Mouse (Mus musculus): ENCODE results near the gene Ambra1. TPM values are rescaled to one million over a fixed set of nuclear protein-coding genes. Genes with fewer than 3 reads are reported as not detected.

The Ambra1 gene
- polyA plus RNA-seq, 1 experiment from 2014 or later, result 12.3 TPM

GRCm38 (mm10) chr2:91948151-91948509, 218.2 kb downstream of the Ambra1 start:
- Histone ChIP-seq H3K27ac (peak overlapping the region; percentile 51), H3K4me1 (peaks cover 51% of the 10 kb centered on the region)
- 67% methylated on average over 6 of the region's 6 CpGs for WGBS

GRCm38 (mm10) chr2:91948792-91949241, 218.9 kb downstream of the Ambra1 start:
- no peak overlapping the region for H3K4me2 ChIP-seq
- peaks cover 56% of the 10 kb centered on the region for H3K4me1 ChIP-seq
- no peaks in the 10 kb centered on the region for H3K27me3 ChIP-seq (replicated peaks)
- H3K9me3 ChIP-seq, result no peaks in the 10 kb centered on the region
- H3K27ac ChIP-seq, result 0 out of 2 replicates have a peak overlapping the region, but pooled peaks have one; percentile 4
- no peak for ATAC-seq (ENCODE audit: insufficient read depth, low FRiP score, low read depth)
- no peak overlapping the region for H3K4me3 ChIP-seq (replicated peaks)
- no peak overlapping the region for H3K9ac ChIP-seq
- WGBS, result 64% methylated on average over 3 of the region's 3 CpGs
- no peaks in the 10 kb centered on the region for H3K36me3 ChIP-seq

More at GRCm38 (mm10) chr2:91948151-91948509, 218.2 kb downstream of the Ambra1 start:
- H3K9me3 ChIP-seq, result no peaks in the 10 kb centered on the region
- ATAC-seq (ENCODE audit: insufficient read depth, low FRiP score, low read depth), result no peak
- peak overlapping the region; percentile 10; the same call in 1 of the 2 replicates for H3K4me2 ChIP-seq
- H3K27me3 ChIP-seq (replicated peaks), result no peaks in the 10 kb centered on the region
- H3K36me3 ChIP-seq, result no peaks in the 10 kb centered on the region
- H3K9ac ChIP-seq, result no peak overlapping the region
- H3K4me3 ChIP-seq (replicated peaks), result no peak overlapping the region

- Histone ChIP-seq H3K4me1 (peaks cover 60% of the 10 kb centered on the region), H3K4me3 (replicated peaks) (peak overlapping the region; percentile 17; the same call in 1 of the 2 replicates), H3K4me2 (peak overlapping the region; percentile 44), H3K9me3 (no peaks in the 10 kb centered on the region), H3K9ac (0 out of 2 replicates have a peak overlapping the region, but pooled peaks have one; percentile 3), H3K36me3 (no peaks in the 10 kb centered on the region), H3K27me3 (replicated peaks) (no peaks in the 10 kb centered on the region), H3K27ac (peak overlapping the region; percentile 77)
- ATAC-seq (ENCODE audit: insufficient read depth, low FRiP score, low read depth), result peak; percentile 50
- 57% methylated on average over 16 of the region's 17 CpGs for WGBS
These were observed 219.7 kb downstream of the Ambra1 start for GRCm38 (mm10) chr2:91949411-91950274.

GRCm38 (mm10) chr2:91950275-91951085, 220.5 kb downstream of the Ambra1 start:
- Histone ChIP-seq H3K36me3 (no peaks in the 10 kb centered on the region), H3K4me1 (peaks cover 65% of the 10 kb centered on the region), H3K9ac (no peak overlapping the region), H3K4me3 (replicated peaks) (peak overlapping the region; percentile 17; the same call in 1 of the 2 replicates), H3K27me3 (replicated peaks) (no peaks in the 10 kb centered on the region), H3K4me2 (peak overlapping the region; percentile 44), H3K9me3 (no peaks in the 10 kb centered on the region), H3K27ac (peak overlapping the region; percentile 77)
- peak; percentile 33 for ATAC-seq (ENCODE audit: insufficient read depth, low FRiP score, low read depth)
- 16% methylated on average over 15 of the region's 15 CpGs for WGBS

GRCm38 (mm10) chr2:91953825-91954224, 223.9 kb downstream of the Ambra1 start:
- Histone ChIP-seq H3K4me1 (peaks cover 73% of the 10 kb centered on the region), H3K4me2 (no peak overlapping the region), H3K9me3 (no peaks in the 10 kb centered on the region), H3K36me3 (no peaks in the 10 kb centered on the region), H3K27ac (peak overlapping the region; percentile 57), H3K27me3 (replicated peaks) (no peaks in the 10 kb centered on the region), H3K9ac (no peak overlapping the region), H3K4me3 (replicated peaks) (no peak overlapping the region)
- peak; percentile 29; the same call in 1 of the 2 replicates for ATAC-seq (ENCODE audit: insufficient read depth, low FRiP score, low read depth)
- 8% methylated on average over 5 of the region's 5 CpGs for WGBS

- Histone ChIP-seq H3K4me2 (no peak overlapping the region), H3K4me1 (peaks cover 72% of the 10 kb centered on the region), H3K36me3 (no peaks in the 10 kb centered on the region), H3K9me3 (no peaks in the 10 kb centered on the region), H3K4me3 (replicated peaks) (no peak overlapping the region), H3K9ac (no peak overlapping the region), H3K27ac (peak overlapping the region; percentile 77), H3K27me3 (replicated peaks) (no peaks in the 10 kb centered on the region)
- 57% methylated on average over 4 of the region's 4 CpGs for WGBS
- no peak for ATAC-seq (ENCODE audit: insufficient read depth, low FRiP score, low read depth)
These were observed 225.2 kb downstream of the Ambra1 start for GRCm38 (mm10) chr2:91955121-91955591.

- no peak for ATAC-seq (ENCODE audit: insufficient read depth, low FRiP score, low read depth)
- Histone ChIP-seq H3K4me2 (no peak overlapping the region), H3K36me3 (no peaks in the 10 kb centered on the region), H3K27ac (peak overlapping the region; percentile 77; the same call in 1 of the 2 replicates), H3K9me3 (no peaks in the 10 kb centered on the region), H3K4me1 (peaks cover 65% of the 10 kb centered on the region), H3K4me3 (replicated peaks) (no peak overlapping the region), H3K9ac (no peak overlapping the region), H3K27me3 (replicated peaks) (no peaks in the 10 kb centered on the region)
- 81% methylated on average over 6 of the region's 6 CpGs for WGBS
These were observed 225.9 kb downstream of the Ambra1 start for GRCm38 (mm10) chr2:91955875-91956274.

GRCm38 (mm10) chr2:91957096-91957495, 227.2 kb downstream of the Ambra1 start:
- Histone ChIP-seq H3K27ac (peak overlapping the region; percentile 59; the same call in 1 of the 2 replicates), H3K4me1 (peaks cover 72% of the 10 kb centered on the region), H3K27me3 (replicated peaks) (no peaks in the 10 kb centered on the region), H3K9me3 (no peaks in the 10 kb centered on the region), H3K4me3 (replicated peaks) (no peak overlapping the region), H3K36me3 (no peaks in the 10 kb centered on the region), H3K4me2 (peak overlapping the region; percentile 25; the same call in 1 of the 2 replicates), H3K9ac (no peak overlapping the region)
- WGBS, result 11% methylated on average over 4 of the region's 4 CpGs
- ATAC-seq (ENCODE audit: insufficient read depth, low FRiP score, low read depth), result peak; percentile 54

- Histone ChIP-seq H3K27ac (no peak overlapping the region), H3K4me3 (replicated peaks) (no peak overlapping the region), H3K4me1 (peaks cover 70% of the 10 kb centered on the region), H3K9ac (no peak overlapping the region), H3K27me3 (replicated peaks) (no peaks in the 10 kb centered on the region), H3K36me3 (no peaks in the 10 kb centered on the region), H3K9me3 (no peaks in the 10 kb centered on the region), H3K4me2 (no peak overlapping the region)
- no peak for ATAC-seq (ENCODE audit: insufficient read depth, low FRiP score, low read depth)
- 76% methylated on average over 8 of the region's 8 CpGs for WGBS
These were observed 228.1 kb downstream of the Ambra1 start for GRCm38 (mm10) chr2:91958049-91958448.

GRCm38 (mm10) chr2:91958701-91959457, 228.9 kb downstream of the Ambra1 start:
- Histone ChIP-seq H3K4me2 (no peak overlapping the region), H3K27ac (0 out of 2 replicates have a peak overlapping the region, but pooled peaks have one; percentile 18)

More at GRCm38 (mm10) chr2:91958701-91959457, 228.9 kb downstream of the Ambra1 start:
- 43% methylated on average over 10 of the region's 10 CpGs for whole genome bisulfite sequencing
- no peak for ATAC-seq (ENCODE audit: insufficient read depth, low FRiP score, low read depth)
- no peak overlapping the region for H3K4me3 ChIP-seq (replicated peaks)
- H3K9me3 ChIP-seq, result no peaks in the 10 kb centered on the region
- no peak overlapping the region for H3K9ac ChIP-seq
- H3K36me3 ChIP-seq, result no peaks in the 10 kb centered on the region
- H3K4me1 ChIP-seq, result peaks cover 65% of the 10 kb centered on the region
- no peaks in the 10 kb centered on the region for H3K27me3 ChIP-seq (replicated peaks)
